Mouse (Mus musculus) midbrain, postnatal 0 days (tissue): Measurements from ENCODE around the gene Dyrk3. TPM values are rescaled to one million over a fixed set of nuclear protein-coding genes. Genes with fewer than 3 reads are reported as not detected.

ENCODE experiments used
- ATAC-seq: fragments of 200-750 bp; cut with Nextera tagmentation; 2 replicates; pipeline ENCODE4 v1.8.0; 2017; ENCODE audit warnings: moderate number of reproducible peaks, mild to moderate bottlenecking, moderate TSS enrichment, moderate library complexity; ENCODE audit not compliant: low FRiP score
- DNase-seq: peaks from one replicate; pipeline ENCODE4 v3.0.0-alpha.2; 2015; ENCODE audit warnings: low spot score
- H3K27ac ChIP-seq: fragments of 300-500 bp; sonication (generic); 2 replicates; pipeline ENCODE4 v1.5.1; 2014; ENCODE audit warnings: low read depth, mild to moderate bottlenecking, low read length, mixed read lengths
- H3K27me3 ChIP-seq: fragments of 300-500 bp; sonication (generic); 2 replicates; pipeline ENCODE4 v1.6.1; 2014; ENCODE audit warnings: low read length, control low read depth, mixed read lengths; ENCODE audit not compliant: insufficient read depth
- H3K36me3 ChIP-seq: fragments of 300-500 bp; sonication (generic); 2 replicates; pipeline ENCODE4 v1.6.1; 2014; ENCODE audit warnings: low read length, control low read depth, mixed read lengths; ENCODE audit not compliant: insufficient read depth
- H3K4me1 ChIP-seq: fragments of 300-500 bp; sonication (generic); 2 replicates; pipeline ENCODE4 v1.6.1; 2014; ENCODE audit warnings: mild to moderate bottlenecking, control low read depth, antibody characterized with exemption, low read length, mixed read lengths; ENCODE audit not compliant: insufficient read depth
- H3K4me2 ChIP-seq: fragments of 300-500 bp; sonication (generic); 2 replicates; pipeline ENCODE4 v1.6.1; 2014; ENCODE audit warnings: low read depth, mild to moderate bottlenecking, low read length, mixed read lengths; ENCODE audit not compliant: poor library complexity, severe bottlenecking
- H3K4me3 ChIP-seq: fragments of 300-500 bp; sonication (generic); 2 replicates; pipeline ENCODE4 v1.5.1; 2014; ENCODE audit warnings: low read depth, mild to moderate bottlenecking, low read length, moderate library complexity
- H3K9ac ChIP-seq: fragments of 300-500 bp; sonication (generic); replicated peaks from 2 replicates; pipeline ENCODE4 v1.6.1; 2014; ENCODE audit warnings: mild to moderate bottlenecking, low read length, moderate library complexity, mixed read lengths; ENCODE audit not compliant: poor library complexity, severe bottlenecking
- H3K9me3 ChIP-seq: fragments of 300-500 bp; sonication (generic); 2 replicates; pipeline ENCODE4 v1.6.1; 2016; ENCODE audit warnings: low read length, control low read depth
- CTCF ChIP-seq: IDR thresholded peaks from 2 replicates; pipeline ENCODE4 v1.5.1; 2016; ENCODE audit warnings: antibody characterized with exemption, mild to moderate bottlenecking
- WGBS: fragments of 180-500 bp; shearing (Covaris S2); extraction: QIAGEN DNeasy Blood & Tissue Kit; methylation state at CpG from one replicate; pipeline ENCODE4 v1.1.7; 2014; 5-methylcytosine and 5-hydroxymethylcytosine counted together
- polyA plus RNA-seq: library from polyadenylated mRNA; unstranded; fragments of >200 nt; fragmentation: Nextera tagmentation; extraction: Ambion mirVana; gene quantifications from 2 replicates; pipeline ENCODE4 v1.2.1, GENCODE M21; 2015
- total RNA-seq: library from RNA; depleted of rRNA; stranded (reverse); fragments of >200 nt; gene quantifications from 2 replicates; pipeline ENCODE4 v1.2.3, GENCODE M21; 2014

The Dyrk3 gene
- total and polyA plus RNA-seq, 2 experiments from 2014 or later = 12.0 to 13.0 TPM

- Histone ChIP-seq H3K9me3 (no peaks in the 10 kb centered on the region), H3K9ac (no peak overlapping the region), H3K4me1 (no peaks in the 10 kb centered on the region), H3K27ac (no peak overlapping the region), H3K27me3 (no peaks in the 10 kb centered on the region), H3K4me2 (no peak overlapping the region), H3K4me3 (no peak overlapping the region), H3K36me3 (peaks cover 17% of the 10 kb centered on the region)
- DNase-seq = no peak
- no peak for ATAC-seq
- WGBS = 70% methylated on average over 10 of the region's 10 CpGs
- TF ChIP-seq CTCF = no peak
These were observed 14.4 kb downstream of the Dyrk3 start for GRCm38 (mm10) chr1:131123522-131124265.

DNA sequence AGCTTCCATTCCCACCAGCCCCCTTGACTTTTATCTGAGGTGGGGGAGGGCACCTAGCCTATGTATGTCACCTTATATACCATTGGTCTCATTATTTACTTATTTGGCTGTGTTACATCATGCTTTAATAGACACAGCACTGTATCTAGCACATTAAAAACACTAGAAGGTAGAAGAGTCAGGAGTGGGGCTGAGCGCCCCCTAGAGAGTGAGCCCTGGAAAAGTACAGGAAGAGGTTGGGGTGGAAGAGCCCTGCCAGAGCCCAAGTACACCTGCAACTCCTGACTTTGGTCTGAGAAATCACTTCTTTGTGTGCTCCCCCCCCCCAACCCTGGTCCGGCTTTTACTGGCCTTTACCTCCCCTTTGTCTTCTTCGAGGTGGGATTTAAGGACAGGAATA lies 16.2 kb downstream of the Dyrk3 start:
- peaks cover 8% of the 10 kb centered on the region; the same call in 1 of the 2 replicates for H3K36me3 ChIP-seq
- peak; percentile 39 for TF ChIP-seq CTCF
- no peaks in the 10 kb centered on the region for H3K9me3 ChIP-seq
- ATAC-seq (no peak), DNase-seq (no peak)
- H3K4me3 ChIP-seq = no peak overlapping the region
- no peak overlapping the region for H3K27ac ChIP-seq
- no peaks in the 10 kb centered on the region for H3K27me3 ChIP-seq
- 40% methylated on average over 3 of the region's 3 CpGs for WGBS
- H3K9ac ChIP-seq = no peak overlapping the region
- no peak overlapping the region for H3K4me2 ChIP-seq
- no peaks in the 10 kb centered on the region for H3K4me1 ChIP-seq

DNA sequence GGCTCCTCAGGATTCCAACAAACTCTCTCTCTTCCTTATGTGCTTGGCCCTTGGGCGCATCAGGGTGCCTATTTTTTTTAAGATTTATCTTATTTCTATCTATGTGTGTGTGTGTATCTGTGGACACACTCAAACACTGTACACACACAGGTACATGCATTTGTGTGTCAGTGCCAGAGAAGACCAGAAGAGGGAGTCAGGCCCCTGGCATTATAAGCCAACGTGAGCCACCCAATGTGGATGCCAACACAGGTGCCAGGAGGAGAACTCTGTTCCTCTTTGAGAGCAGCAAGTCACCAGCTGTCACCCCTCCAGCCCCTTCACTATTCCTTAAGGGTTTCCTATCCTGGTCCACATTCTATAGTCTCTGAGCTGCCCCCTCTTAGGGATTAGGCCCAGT lies 19.1 kb downstream of the Dyrk3 start:
- H3K27me3 ChIP-seq = no peaks in the 10 kb centered on the region
- no peaks in the 10 kb centered on the region for H3K9me3 ChIP-seq
- H3K4me3 ChIP-seq = no peak overlapping the region
- H3K9ac ChIP-seq = no peak overlapping the region
- H3K4me1 ChIP-seq = no peaks in the 10 kb centered on the region
- peak; percentile 58 for TF ChIP-seq CTCF
- H3K36me3 ChIP-seq = no peaks in the 10 kb centered on the region
- WGBS = 75% methylated on average over 2 of the region's 2 CpGs
- H3K4me2 ChIP-seq = no peak overlapping the region
- DNase-seq = no peak
- no peak for ATAC-seq
- no peak overlapping the region for H3K27ac ChIP-seq

DNA sequence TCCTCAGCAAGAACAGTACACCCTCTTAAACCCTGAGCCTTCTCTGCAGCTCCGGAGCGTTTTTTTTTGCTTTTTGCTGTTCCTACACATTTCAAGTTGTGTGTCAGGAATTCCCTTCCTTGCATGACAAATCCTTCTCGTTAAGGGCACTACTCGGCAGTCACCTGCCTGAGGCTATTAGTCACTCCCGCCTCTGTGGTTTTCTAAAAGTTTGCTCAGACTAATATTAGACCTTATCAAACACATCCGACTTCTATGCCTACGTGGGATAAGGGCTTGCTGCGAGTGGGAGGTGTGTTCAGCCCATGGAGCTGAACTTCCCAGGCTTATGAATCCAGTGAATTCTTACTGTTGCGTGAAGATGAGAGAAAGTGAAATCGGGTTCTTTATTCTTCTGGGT lies 19.6 kb downstream of the Dyrk3 start:
- Histone ChIP-seq H3K4me3 (no peak overlapping the region), H3K9ac (no peak overlapping the region), H3K4me2 (no peak overlapping the region), H3K9me3 (no peaks in the 10 kb centered on the region), H3K4me1 (no peaks in the 10 kb centered on the region), H3K27ac (no peak overlapping the region), H3K27me3 (no peaks in the 10 kb centered on the region), H3K36me3 (no peaks in the 10 kb centered on the region)
- no peak for DNase-seq
- TF ChIP-seq CTCF = no peak
- WGBS = 63% methylated on average over 10 of the region's 10 CpGs
- ATAC-seq = no peak

- DNase-seq (peak; percentile 65), ATAC-seq (peak; percentile 36; the same call in 1 of the 2 replicates)
- Histone ChIP-seq H3K27ac (no peak overlapping the region), H3K4me3 (no peak overlapping the region), H3K9ac (no peak overlapping the region), H3K4me1 (no peaks in the 10 kb centered on the region), H3K27me3 (no peaks in the 10 kb centered on the region), H3K36me3 (no peaks in the 10 kb centered on the region), H3K4me2 (no peak overlapping the region), H3K9me3 (no peaks in the 10 kb centered on the region)
- 42% methylated on average over 13 of the region's 13 CpGs for WGBS
- TF ChIP-seq CTCF = no peak
These were observed 21.6 kb downstream of the Dyrk3 start for GRCm38 (mm10) chr1:131116430-131117011.

GRCm38 (mm10) chr1:131115932-131116331 lies 22.2 kb downstream of the Dyrk3 start:
- peak; percentile 22; the same call in 1 of the 2 replicates for ATAC-seq
- Histone ChIP-seq H3K27ac (no peak overlapping the region), H3K4me1 (no peaks in the 10 kb centered on the region), H3K9ac (no peak overlapping the region), H3K27me3 (no peaks in the 10 kb centered on the region), H3K9me3 (no peaks in the 10 kb centered on the region), H3K4me2 (no peak overlapping the region), H3K4me3 (no peak overlapping the region), H3K36me3 (no peaks in the 10 kb centered on the region)
- TF ChIP-seq CTCF = peak; percentile 83
- WGBS = 16% methylated on average over 6 of the region's 6 CpGs
- DNase-seq = peak; percentile 86
